Mouse (Mus musculus): Measurements from ENCODE around the gene Cyp2s1.

Cyp2s1 gene

GRCm38 (mm10) chr7:25816241-25816919 is at the start of gene Cyp2s1:
Gene Cyp2s1 (minus strand): TSS chr7:25816913.
- DNase-seq (ENCODE audit: low read depth, low spot score), result peak; percentile 95

GRCm38 (mm10) chr7:25864861-25865260 is 48.1 kb upstream of the Cyp2s1 start:
- DNase-seq (ENCODE audit: low read depth, low spot score), result peak; percentile 67

GRCm38 (mm10) chr7:25863756-25864155 is 47.0 kb upstream of the Cyp2s1 start:
- no peak for DNase-seq (ENCODE audit: low read depth, low spot score)

- DNase-seq (ENCODE audit: low read depth, low spot score), result no peak
Observed at GRCm38 (mm10) chr7:25862365-25862764, 45.7 kb upstream of the Cyp2s1 start.

- DNase-seq (ENCODE audit: low read depth, low spot score), result peak; percentile 69
Observed at GRCm38 (mm10) chr7:25859962-25860870, 43.5 kb upstream of the Cyp2s1 start.

GRCm38 (mm10) chr7:25855082-25855481 is 38.4 kb upstream of the Cyp2s1 start:
- DNase-seq (ENCODE audit: low read depth, low spot score), result peak; percentile 91

GRCm38 (mm10) chr7:25848444-25848812 is 31.7 kb upstream of the Cyp2s1 start:
- peak; percentile 38 for DNase-seq (ENCODE audit: low read depth, low spot score)

GRCm38 (mm10) chr7:25847722-25848443 is 31.2 kb upstream of the Cyp2s1 start:
- peak; percentile 93 for DNase-seq (ENCODE audit: low read depth, low spot score)

GRCm38 (mm10) chr7:25844885-25845284 is 28.2 kb upstream of the Cyp2s1 start:
- DNase-seq (ENCODE audit: low read depth, low spot score), result no peak

- DNase-seq (ENCODE audit: low read depth, low spot score), result no peak
Observed at GRCm38 (mm10) chr7:25844423-25844822, 27.7 kb upstream of the Cyp2s1 start.

- peak; percentile 42 for DNase-seq (ENCODE audit: low read depth, low spot score)
Observed at GRCm38 (mm10) chr7:25843492-25843891, 26.8 kb upstream of the Cyp2s1 start.

GRCm38 (mm10) chr7:25840908-25841307 is 24.2 kb upstream of the Cyp2s1 start:
- peak; percentile 66 for DNase-seq (ENCODE audit: low read depth, low spot score)

- DNase-seq (ENCODE audit: low read depth, low spot score), result no peak
Observed at GRCm38 (mm10) chr7:25835188-25835891, 18.6 kb upstream of the Cyp2s1 start.

GRCm38 (mm10) chr7:25831557-25832530 is 15.1 kb upstream of the Cyp2s1 start:
- no peak for DNase-seq (ENCODE audit: low read depth, low spot score)

- DNase-seq (ENCODE audit: low read depth, low spot score), result no peak
Observed at GRCm38 (mm10) chr7:25830251-25830650, 13.5 kb upstream of the Cyp2s1 start.

- no peak for DNase-seq (ENCODE audit: low read depth, low spot score)
Observed at GRCm38 (mm10) chr7:25827199-25827598, 10.5 kb upstream of the Cyp2s1 start.

GRCm38 (mm10) chr7:25826029-25826428 is 9.3 kb upstream of the Cyp2s1 start:
- DNase-seq (ENCODE audit: low read depth, low spot score), result no peak

GRCm38 (mm10) chr7:25825043-25825442 is 8.3 kb upstream of the Cyp2s1 start:
- DNase-seq (ENCODE audit: low read depth, low spot score), result no peak

GRCm38 (mm10) chr7:25815571-25815970 is 1.1 kb downstream of the Cyp2s1 start:
- DNase-seq (ENCODE audit: low read depth, low spot score), result no peak

GRCm38 (mm10) chr7:25814711-25815110 is 2.0 kb downstream of the Cyp2s1 start:
- DNase-seq (ENCODE audit: low read depth, low spot score), result no peak

Measured in ZHBTc4 (cell line).